Mouse (Mus musculus) lung, postnatal 25 days (tissue): ENCODE data around the gene Rprd2.
"Not testable (repeated sequence)": the region's sequence is repeated elsewhere in the genome, so short reads cannot be mapped to it uniquely, and the experiment has no call there.

ENCODE experiments used
- DNase-seq: peaks from one replicate; pipeline ENCODE4 v3.0.0; 2022; ENCODE audit warnings: low spot score

Gene Rprd2

DNA sequence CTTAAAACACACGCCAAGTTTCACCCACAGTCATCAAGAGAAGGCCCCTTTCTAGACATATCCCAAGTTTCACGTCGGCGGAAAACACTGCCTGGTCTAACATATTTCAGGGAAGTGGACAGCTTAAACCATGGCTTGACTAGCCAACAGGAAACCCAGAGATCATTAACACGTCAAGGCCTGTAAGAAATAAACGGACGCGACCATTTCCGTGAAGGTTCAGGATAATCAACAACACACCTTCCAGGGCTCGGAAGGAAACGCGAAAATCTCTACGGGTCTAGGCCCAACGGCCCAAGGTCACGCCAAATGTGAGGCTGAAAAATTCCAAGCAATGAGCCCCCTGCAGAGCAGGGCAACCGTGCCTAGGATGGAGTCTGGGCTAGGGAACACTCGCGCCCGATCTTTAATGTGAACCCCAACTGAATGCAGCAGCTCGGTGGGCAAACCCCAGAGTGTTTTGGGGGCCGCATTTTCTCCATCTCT lies 594 bp downstream of the Rprd2 start:
- peak; percentile 44 for DNase-seq

DNA sequence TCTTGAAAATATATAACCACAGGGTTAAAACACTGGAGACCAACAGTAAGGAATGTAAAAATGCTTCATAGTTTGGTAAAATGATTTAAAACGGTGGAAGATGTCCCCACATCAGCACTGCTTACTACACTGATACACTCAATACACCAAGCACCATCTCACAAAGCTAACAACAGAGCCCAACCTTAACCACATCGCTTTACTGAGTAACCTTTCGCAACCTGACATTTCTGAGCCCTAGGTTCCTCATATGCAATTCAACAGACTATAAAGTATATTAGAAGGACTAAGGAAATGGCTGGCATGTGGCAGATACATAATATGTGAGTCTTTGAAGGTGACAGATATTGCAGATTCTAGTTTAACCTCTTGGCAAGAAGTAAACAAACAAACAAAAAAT lies 2.0 kb downstream of the Rprd2 start:
- no peak for DNase-seq

DNA sequence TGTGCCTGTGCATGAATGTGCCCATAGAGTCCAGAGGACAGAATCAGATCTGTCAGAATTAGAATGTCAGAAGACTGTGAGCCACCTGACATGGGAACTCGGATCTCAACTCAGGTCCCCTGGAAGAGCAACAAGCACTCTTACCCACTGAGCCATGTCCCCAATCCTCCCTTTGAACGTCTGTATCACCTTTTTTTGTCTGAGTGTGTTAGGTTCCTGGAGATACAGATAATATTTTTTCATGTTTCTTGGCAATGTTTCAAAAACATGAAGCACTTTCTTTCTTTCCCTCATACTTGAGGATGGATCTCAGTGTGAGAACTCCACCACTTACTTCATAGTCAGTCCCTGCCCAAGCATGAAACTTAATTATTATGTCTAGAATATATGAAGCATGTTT lies 10.3 kb downstream of the Rprd2 start:
- no peak for DNase-seq

DNA sequence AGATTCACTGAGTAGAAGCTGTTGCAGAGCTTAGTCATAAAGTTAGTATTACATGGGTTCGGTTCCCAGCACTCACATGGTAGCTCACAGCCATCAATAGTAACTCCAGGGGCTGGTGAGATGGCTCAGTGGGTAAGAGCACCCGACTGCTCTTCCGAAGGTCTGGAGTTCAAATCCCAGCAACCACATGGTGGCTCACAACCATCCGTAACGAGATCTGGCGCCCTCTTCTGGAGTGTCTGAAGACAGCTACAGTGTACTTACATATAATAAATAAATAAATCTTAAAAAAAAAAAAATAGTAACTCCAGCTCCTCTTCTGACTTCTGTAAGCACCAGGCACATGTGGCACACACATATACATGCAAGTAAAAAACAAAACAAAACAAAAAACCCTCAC lies 11.0 kb downstream of the Rprd2 start:
- not testable (repeated sequence) for DNase-seq

DNA sequence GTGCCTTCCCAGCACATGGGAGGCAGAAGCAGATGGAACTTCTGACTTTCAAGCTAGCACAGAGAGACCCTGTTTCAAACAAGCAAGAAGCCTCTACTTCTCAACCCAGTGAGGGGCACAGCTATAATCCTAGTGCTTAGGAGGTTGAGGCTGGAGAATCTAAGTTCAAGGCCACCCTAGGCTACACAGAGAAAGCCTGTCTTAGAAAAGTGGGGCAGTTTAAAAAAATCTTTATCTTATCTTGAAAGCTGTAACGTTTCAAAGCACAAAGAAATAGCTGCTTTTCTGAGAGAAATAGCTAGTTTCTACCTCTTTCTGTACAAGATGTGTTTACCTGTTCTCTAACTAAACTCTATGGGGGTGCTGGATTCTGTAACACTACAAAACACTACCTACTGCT lies 12.0 kb downstream of the Rprd2 start:
- no peak for DNase-seq

DNA sequence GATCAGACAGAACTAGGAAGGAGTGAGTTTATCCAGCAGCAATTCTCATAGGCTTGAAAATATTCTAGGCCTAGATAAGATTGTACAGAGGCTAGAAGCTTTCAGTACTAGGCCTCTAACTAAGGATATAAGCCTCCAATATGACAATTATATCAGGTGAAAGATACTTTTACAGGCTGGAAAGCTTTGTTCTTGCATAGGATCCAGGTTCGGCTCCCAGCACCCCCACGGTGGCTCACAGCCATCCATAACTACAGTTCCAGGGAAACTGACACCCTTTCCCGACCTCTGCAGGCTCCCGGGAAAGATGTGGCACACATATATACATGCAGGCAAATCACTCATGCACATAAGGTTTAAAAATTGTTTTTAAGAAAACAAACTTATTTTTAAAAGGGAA lies 14.8 kb downstream of the Rprd2 start:
- no peak for DNase-seq

DNA sequence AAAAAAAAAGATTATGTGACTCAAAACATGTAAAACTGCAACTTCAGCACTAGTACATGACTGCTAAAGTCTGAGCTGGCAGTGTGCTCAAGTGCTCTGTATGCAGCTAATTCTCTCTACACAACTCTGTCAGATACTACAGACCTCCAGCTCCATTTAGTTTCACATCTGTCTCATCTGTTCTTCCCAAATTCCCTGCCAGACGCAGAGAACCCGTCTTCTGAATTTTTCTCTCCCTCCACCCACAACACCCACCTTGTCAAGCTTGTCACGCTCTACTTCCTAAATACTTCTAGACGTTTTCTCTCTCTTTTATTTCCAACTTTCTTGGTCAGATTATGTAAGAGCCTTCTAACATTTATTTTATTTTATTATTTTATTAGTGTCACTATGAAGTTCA lies 19.9 kb downstream of the Rprd2 start:
- no peak for DNase-seq

DNA sequence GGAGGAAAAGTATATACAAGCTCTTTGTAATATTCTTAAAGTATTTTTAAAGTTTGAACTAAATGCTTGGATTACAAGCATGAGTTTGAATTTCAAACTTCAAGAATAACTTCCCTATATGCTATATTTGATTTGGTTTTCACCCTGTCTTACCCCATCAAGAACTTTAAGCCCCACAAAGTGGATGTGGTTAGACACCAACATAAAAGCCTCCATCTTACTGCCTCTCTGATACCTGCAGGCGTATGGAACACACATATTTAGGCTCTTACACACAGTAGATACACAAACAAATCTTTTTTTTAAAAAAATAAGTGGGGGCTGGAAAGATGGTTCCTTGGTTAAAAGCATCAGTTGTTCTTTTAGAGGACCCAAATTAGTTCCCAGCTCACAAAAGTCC lies 24.4 kb downstream of the Rprd2 start:
- no peak for DNase-seq

DNA sequence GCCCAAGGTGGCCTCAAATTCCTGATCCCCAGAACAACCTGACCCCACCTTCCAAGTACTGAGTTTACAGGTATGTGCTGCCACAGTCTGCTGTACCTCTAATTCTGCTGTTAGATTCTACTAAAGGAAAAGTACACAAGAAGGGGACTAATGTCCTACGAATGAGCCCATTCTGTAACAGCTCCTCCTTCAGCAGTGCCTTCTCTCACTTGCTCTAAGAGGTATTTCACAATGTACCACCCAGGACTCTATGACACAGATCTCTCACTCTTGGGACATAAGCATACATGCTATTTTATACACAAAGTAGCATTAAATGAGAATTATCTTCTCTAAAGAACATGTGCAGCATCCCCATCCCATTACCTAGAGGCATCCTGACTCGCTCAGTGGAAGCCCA lies 25.0 kb downstream of the Rprd2 start:
- DNase-seq, result no peak

DNA sequence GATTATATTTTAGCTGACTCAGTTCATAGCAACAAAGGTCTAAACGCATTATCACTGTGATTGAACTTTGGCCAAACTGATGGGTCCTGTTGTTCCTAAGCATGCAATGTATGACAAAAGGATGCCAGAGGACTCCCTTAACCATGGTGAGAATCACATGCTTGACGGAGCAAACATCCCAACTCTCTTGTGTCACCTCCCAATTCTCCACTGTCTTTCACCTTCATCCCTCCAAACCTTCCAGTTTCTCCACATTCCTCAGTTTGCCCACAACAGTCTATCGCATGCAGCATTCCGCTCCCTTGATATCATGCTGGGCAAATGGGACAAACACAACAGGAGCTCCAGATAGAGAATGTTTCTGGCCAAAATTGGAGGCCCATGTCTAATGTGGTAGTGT lies 33.2 kb downstream of the Rprd2 start:
- DNase-seq, result no peak

DNA sequence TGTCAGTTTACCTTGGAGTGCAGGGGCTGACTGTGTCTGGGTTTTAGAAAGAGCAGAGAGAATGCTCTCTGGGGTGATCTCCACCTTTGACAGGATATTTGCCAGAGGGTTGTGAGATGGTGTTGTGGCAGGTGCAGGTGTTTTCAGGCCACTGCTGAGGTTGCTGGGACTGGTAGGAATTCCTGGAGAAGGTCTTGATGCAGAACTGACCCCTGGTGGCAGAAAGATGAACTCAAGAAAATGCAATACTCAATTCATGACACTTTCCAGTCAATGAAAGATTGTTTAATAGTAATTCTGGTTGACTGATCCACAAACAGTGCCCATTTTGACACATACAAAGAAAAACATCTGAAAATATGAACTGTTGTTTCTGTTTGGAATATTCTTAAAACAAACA lies 46.7 kb downstream of the Rprd2 start:
- peak; percentile 36 for DNase-seq

DNA sequence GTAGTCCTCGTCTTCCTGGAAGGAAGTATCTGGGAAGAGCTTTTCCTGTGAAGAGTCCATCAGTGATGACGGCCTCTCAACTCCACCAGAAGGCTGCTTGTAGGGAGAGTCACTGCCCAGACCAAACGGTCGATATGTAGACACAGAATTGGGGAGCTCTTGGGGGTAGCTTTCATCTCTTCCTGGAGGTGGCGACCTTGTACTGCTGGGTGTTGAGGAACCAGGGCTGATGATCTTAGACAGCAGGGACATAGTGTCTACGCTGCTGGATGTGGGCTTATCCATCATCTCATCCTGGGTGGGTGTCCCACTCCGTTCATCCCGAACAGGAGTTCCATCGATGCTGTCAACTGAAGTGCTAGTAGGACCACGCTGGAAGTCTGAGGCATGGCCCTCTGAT lies 53.1 kb downstream of the Rprd2 start:
- DNase-seq, result no peak

DNA sequence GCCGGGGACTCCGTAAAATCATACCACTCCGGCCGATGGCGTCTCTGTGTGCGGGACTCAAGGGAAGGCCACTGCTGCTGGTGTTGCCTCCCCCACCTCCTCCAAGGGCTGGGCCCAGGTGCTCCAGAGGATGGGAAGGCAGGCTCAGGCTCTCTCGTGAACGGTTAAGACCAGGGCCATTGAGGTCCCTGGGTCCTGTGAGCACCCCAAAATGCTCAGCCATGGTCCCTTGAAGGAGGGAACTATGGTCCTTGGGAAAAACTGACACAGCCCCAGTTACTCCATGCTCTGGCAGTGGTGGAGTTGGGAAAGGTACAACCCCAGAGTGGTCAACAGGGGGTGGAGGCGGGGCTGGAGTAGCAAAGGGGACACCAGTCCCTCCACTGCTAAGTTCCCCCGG lies 54.9 kb downstream of the Rprd2 start:
- no peak for DNase-seq

DNA sequence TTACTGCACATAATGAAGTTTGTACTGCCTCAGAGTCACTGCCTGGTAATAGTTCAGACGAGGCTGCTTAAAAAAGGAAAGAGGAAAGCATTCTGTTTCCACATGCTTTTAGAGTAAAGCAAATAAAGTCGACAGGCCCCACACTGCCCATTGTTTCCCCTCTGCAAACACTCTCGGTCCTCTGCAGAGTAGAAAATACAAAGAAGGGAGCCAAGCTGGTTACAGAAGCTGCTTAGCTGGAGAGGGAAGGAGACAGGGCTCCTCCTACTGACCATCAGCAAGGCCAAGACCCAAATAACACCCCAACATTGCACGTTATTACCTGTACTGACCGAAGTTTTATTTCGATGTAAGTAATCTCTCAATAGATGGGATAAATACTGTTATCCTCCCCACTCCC lies 55.7 kb downstream of the Rprd2 start:
- DNase-seq, result peak; percentile 62

DNA sequence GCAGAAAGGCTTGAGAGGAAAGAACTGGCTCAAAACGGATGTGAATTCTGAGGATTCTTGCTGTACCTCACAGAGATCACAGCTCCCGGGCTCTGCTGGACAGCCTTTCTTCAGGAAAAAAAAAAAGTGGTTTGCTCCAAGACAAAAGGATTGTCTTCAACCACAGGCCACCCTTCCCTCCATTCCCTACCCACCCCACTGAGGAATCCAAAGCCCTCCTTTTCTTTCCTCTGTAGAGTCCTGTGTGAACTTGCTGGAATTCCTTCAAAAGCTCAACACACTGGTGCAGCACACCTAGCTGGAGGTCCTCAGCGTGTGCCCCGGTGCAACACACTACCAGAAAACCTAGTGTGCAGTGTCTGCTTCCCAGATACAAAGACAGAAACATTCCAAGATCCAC lies 56.9 kb downstream of the Rprd2 start:
- no peak for DNase-seq

DNA sequence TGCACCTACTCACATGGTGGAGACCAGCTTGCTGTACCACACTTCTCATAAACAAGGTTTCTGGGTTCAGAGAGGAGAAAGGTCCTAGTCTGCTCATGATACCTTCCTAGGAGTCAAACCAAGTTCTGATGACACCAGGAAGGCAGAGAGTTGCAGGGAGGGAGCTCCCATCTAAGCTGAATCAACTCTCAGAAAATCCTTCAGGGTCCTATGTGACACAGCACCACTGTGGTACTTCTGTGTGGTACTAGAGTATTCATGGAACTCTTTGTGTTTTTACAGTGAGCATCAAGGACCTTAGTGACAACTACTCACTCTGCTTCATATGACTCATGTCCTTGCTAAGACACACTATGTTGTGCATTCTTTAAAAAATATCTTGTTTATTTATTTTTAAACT lies 58.0 kb downstream of the Rprd2 start:
- DNase-seq, result no peak

DNA sequence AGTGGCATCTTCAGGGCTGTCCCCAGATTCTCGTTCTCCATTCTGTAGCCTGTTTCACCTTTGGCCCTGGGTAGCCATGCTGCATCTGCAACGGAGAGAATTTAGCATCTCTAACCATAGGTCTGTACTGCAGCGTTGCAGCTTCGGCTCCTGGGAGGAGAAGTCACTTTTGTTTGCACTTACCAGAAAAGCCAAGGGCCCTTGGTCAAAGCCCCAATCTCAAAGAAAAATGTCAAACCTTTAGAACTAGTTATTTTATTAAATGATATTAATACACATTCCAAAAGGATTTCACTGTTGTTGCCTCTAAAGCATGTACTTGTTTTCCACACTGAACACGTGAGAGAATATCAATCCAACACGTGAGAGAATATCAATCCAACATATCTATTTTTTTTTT lies 58.6 kb downstream of the Rprd2 start, which contains the start of gene Tars2:
Gene Tars2 (minus strand): TSS at position 101 of the 400 bp plus-strand sequence.
- no peak for DNase-seq

DNA sequence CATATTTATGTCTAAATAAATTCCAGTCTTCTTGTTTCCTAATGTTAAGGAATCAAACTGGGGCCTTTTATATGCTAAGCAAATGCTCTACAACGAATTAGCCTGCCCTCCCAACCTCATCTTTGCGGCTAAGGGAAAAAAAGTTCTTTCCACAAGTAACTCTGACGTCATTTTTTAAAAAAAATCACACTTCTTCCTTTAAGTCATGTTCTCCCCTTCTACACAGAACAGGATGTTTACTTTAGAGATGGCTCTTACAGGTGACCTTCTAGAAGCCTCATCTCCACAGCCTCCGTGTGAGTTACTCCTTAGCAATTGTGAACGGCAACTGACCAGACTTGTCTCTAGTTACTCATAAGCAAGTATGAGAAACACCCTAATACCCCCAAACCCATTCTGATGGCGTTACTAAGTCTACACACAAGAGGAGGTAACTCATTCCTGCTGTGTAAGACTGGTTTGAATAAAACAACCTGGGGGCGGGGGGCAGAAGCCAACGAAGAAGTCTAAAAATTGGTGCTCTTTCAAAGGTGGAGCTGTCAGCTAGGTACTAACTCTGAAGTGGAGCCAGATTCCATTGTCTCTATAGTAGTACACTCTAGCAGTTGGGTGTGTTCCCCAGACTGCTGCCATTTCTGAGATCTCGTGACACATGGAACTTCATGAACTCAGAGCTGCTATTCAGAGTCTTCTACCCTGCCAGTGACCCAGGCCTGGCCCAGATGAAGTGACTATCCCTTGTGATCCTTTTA lies 60.0 kb downstream of the Rprd2 start:
- no peak for DNase-seq

DNA sequence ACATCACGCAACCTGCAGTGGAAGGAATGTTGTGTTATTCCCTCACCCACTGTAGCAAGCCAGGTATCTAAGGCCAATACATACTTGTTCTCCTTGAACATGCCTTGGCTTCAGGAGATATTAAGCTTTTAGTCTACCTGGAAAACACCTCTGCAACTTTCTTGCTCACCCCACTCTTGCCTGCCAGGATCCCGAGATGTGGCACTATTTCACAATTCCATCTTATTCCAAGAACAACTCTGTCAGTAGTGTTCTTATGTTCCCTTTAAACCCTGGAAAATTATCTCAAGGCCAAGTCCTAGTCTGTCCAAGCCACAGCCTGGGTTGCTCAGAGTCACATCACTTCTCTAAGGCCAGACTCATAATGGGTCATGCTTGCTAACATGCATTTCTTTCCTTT lies 61.9 kb downstream of the Rprd2 start:
- no peak for DNase-seq

DNA sequence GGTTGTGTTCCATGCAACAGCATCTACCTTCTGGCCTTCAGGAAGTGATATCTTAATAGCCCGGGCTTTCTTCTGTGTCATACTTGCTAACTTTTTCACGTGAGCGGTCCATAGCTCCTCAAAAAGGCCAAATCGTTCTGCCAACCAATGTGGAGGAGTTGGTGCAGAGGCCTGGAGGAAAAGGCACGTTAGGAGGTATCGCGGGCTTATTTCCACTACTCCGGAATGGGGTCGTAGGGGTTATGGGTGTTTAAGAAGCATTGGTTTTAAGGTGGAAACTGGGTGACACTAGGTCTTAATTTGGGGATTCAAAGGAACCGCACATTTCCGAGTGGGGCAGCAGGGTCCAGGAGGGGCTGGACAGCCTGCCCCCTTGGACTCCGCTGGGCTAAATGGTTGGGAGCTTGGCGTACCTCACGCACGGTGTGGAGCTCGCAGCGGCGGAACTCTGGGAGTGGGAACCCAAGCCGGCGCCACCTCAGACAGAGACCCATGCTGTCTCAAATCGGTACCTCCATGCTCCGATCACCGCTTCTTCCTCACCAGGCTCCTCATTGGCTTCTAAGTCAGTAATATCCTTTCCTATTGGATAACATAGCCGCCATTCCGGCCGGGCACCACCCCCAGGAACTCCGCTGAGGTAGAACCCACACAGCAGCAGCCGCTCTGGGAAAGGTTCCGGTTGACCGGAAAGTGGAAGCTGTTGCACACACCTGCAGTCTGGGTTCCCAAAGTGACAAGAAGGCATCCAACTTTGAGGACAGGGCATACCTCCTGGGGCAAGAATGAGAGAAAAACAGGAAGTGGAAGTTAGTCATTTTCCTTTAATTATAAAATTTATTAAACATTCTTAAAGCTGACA lies 64.1 kb downstream of the Rprd2 start:
- DNase-seq, result peak; percentile 97

DNA sequence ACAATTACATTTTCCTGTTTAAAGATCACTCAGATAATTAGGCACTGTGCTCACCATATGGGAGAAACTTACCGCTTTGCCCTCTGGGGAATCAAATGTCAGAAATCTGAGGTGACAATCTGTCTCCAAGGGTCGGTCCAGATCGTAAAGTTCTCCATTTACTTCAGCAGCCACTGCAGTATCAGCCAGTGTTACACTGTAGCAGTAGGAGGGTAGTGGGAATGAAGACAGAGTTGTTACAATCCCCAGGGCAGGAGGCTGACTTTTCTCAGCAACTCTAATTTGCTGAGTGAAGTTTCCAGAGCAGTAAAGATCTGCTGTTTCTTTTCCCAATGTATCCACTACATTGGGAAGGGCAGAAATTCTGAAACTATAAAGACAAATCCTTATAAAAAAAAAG lies 65.7 kb downstream of the Rprd2 start:
- no peak for DNase-seq

DNA sequence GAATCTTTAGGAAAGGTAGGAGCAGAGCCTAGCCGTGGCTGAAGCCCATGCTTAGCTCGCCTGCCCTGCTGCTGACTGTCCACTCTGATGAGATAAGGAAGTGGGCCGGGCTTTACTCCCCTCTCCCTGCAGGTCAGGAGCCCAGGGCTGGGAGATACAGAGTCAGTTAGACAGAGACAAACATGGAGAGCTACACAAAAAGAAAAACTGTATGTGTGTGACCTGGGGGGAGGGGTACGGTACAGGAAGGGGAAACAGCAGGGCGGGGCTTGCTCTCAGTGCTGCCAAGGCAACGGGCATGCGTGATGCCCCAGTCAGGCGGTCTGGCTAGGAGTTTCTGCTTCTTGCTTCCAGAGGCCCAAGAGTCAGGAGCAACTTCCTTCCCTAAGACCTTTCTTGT lies 78.3 kb downstream of the Rprd2 start:
- DNase-seq, result peak; percentile 50

DNA sequence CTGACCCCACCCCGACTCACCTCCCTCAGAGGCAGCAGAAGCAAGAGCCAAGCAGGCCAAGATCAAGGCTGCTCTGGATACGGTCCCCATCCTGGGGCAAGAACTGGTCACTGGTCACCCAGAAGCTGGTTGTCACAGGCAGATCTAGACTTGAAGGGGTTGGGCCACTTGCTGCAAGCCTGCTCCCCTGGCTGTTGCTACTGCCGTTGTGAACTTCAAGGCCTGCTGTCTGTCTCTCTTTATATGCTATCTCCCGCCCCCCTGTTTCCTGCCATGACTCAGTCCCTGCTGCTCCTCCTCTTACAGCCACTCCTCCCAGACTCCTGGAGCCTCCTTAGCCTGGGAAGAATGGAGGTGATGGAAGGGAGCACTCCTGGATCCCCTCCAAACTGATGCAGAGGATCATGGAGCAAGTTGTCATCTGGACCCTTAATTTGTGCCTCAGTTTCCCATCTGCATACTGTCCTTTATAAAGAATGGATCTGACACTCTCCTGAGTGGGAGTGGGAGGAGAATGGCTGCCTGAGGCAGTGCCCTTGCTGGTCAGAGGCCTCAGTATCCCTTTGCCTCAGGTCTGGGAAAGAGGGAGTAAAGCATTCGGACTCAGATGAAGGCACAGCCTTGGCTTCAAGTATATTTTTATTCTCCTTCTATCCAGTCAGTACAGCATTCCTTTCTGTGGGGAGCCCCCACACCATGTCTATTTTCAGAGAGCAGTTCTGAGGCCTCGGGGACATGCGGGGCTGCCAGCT lies 79.1 kb downstream of the Rprd2 start, which contains the start of gene Ecm1:
Gene Ecm1 (minus strand): TSS at position 217 of the 752 bp plus-strand sequence.
- peak; percentile 74 for DNase-seq
